Comparison of ENCODE assay signal across 26 mouse cellular contexts in the genomic region with DNA sequence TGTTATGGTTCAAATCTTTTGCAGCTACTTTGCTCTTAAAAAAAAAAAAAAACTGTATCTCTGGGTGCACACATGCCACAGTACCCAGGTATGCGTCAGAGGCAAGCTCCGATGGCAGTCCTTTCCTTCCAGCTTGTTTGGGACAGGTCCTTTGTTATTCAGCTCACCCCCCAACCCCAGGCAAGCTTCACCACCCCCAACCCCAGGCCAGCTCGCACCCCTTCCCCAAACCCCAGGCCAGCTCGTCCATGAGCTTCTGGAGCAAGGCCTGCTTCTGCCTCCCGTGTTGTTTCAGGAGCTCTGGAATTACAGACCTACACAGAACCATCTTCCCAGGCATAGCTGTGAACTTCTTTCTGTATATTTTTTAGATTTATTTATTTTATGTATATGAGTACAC.
"Had no signal": no experiment of that assay in that cellular context is flagged by ENCODE, and none has a peak within 500 bp of the region (broad histone marks: within the 10 kb centered on the region; RNA-seq: fewer than 3 reads in every experiment).

No protein-coding gene starts in this region.

- H3K9me3 ChIP-seq: limb, embryonic 10.5 days; limb, embryonic 12.5 days; limb, embryonic 13.5 days; limb, embryonic 15.5 days; liver, embryonic 12.5 days; liver, embryonic 13.5 days; liver, embryonic 15.5 days; lung, embryonic 15.5 days; megakaryocyte, embryonic 14.5 days; midbrain, embryonic 10.5 days; midbrain, embryonic 12.5 days; midbrain, embryonic 13.5 days; midbrain, embryonic 15.5 days; neural tube, embryonic 12.5 days had no signal

- H3K9ac ChIP-seq: limb, embryonic 12.5 days; limb, embryonic 13.5 days; limb, embryonic 15.5 days; liver, embryonic 12.5 days; liver, embryonic 13.5 days; liver, embryonic 14.5 days; liver, embryonic 15.5 days; liver, postnatal 0 days; lung, embryonic 14.5 days; lung, embryonic 15.5 days; midbrain, embryonic 12.5 days; midbrain, embryonic 13.5 days; midbrain, embryonic 15.5 days; neural tube, embryonic 12.5 days had no signal

- H3K27ac ChIP-seq: limb, embryonic 10.5 days; limb, embryonic 12.5 days; limb, embryonic 13.5 days; limb, embryonic 15.5 days; liver, embryonic 12.5 days; liver, embryonic 13.5 days; liver, embryonic 14.5 days; liver, embryonic 15.5 days; lung, embryonic 15.5 days; macrophage; midbrain, embryonic 10.5 days; midbrain, embryonic 12.5 days; midbrain, embryonic 13.5 days; midbrain, embryonic 15.5 days; neural tube, embryonic 12.5 days had no signal

- H3K36me3 ChIP-seq: limb, embryonic 10.5 days; limb, embryonic 12.5 days; limb, embryonic 13.5 days; limb, embryonic 15.5 days; liver, embryonic 12.5 days; liver, embryonic 13.5 days; liver, embryonic 15.5 days; lung, embryonic 15.5 days; midbrain, embryonic 10.5 days; midbrain, embryonic 12.5 days; midbrain, embryonic 13.5 days; midbrain, embryonic 15.5 days; neural tube, embryonic 12.5 days had no signal

- ATAC-seq: liver, embryonic 12.5 days; liver, postnatal 0 days; lung, postnatal 0 days; midbrain, embryonic 13.5 days; midbrain, embryonic 15.5 days; midbrain, embryonic 16.5 days had no signal

- H3K4me2 ChIP-seq: limb, embryonic 12.5 days; limb, embryonic 13.5 days; limb, embryonic 15.5 days; liver, embryonic 11.5 days; liver, embryonic 12.5 days; liver, embryonic 13.5 days; liver, embryonic 15.5 days; lung, embryonic 14.5 days; lung, embryonic 15.5 days; midbrain, embryonic 11.5 days; midbrain, embryonic 12.5 days; midbrain, embryonic 13.5 days; midbrain, embryonic 15.5 days; neural tube, embryonic 12.5 days had no signal

- H3K4me3 ChIP-seq: limb, embryonic 10.5 days; limb, embryonic 12.5 days; limb, embryonic 13.5 days; limb, embryonic 15.5 days; liver, embryonic 12.5 days; liver, embryonic 13.5 days; liver, embryonic 15.5 days; lung, embryonic 15.5 days; megakaryocyte, embryonic 14.5 days; midbrain, embryonic 10.5 days; midbrain, embryonic 12.5 days; midbrain, embryonic 13.5 days; midbrain, embryonic 15.5 days; myocyte; neural tube, embryonic 12.5 days had no signal

- H3K4me1 ChIP-seq: limb, embryonic 10.5 days; limb, embryonic 12.5 days; liver, embryonic 15.5 days; midbrain, embryonic 12.5 days; neural tube, embryonic 12.5 days had no signal

- H3K27me3 ChIP-seq: limb, embryonic 12.5 days; limb, embryonic 13.5 days; limb, embryonic 15.5 days; liver, embryonic 13.5 days; liver, embryonic 15.5 days; lung, embryonic 15.5 days; midbrain, embryonic 12.5 days; midbrain, embryonic 13.5 days; midbrain, embryonic 15.5 days; neural tube, embryonic 12.5 days had no signal

- DNase-seq: liver; liver, embryonic 13.5 days; liver, postnatal 0 days; lung, adult 2 months; lung, embryonic 14.5 days; midbrain, embryonic 14.5 days had no signal
